Mouse (Mus musculus) embryonic facial prominence, embryonic 11.5 days (tissue): ENCODE data around the gene Slc16a6. TPM values are rescaled to one million over a fixed set of nuclear protein-coding genes. Genes with fewer than 3 reads are reported as not detected.

Experiments used
- ATAC-seq: fragments of 200-750 bp; cut with Nextera tagmentation; replicated peaks from 2 replicates; pipeline ENCODE4 v1.8.0; 2017; ENCODE audit warnings: low read depth; ENCODE audit not compliant: insufficient number of reproducible peaks, low FRiP score, low TSS enrichment
- DNase-seq: peaks from one replicate; pipeline ENCODE4 v3.0.0-alpha.2; 2015; ENCODE audit warnings: low spot score
- H3K27ac ChIP-seq: fragments of 300-500 bp; sonication (generic); replicated peaks from 2 replicates; pipeline ENCODE4 v1.5.1; 2014; ENCODE audit warnings: mild to moderate bottlenecking, low read depth, low read length, control low read depth
- H3K27me3 ChIP-seq: fragments of 300-500 bp; sonication (generic); 2 replicates; pipeline ENCODE4 v1.6.1; 2014; ENCODE audit warnings: mild to moderate bottlenecking, low read length, moderate library complexity, mixed read lengths; ENCODE audit not compliant: control insufficient read depth, insufficient read depth
- H3K36me3 ChIP-seq: fragments of 300-500 bp; sonication (generic); replicated peaks from 2 replicates; pipeline ENCODE4 v1.6.1; 2014; ENCODE audit warnings: low read depth, mild to moderate bottlenecking, low read length, moderate library complexity, mixed read lengths; ENCODE audit not compliant: control insufficient read depth, insufficient read depth
- H3K4me1 ChIP-seq: fragments of 300-500 bp; sonication (generic); 2 replicates; pipeline ENCODE4 v1.6.1; 2014; ENCODE audit warnings: low read length, mixed read lengths; ENCODE audit not compliant: control insufficient read depth, insufficient read depth
- H3K4me2 ChIP-seq: fragments of 300-500 bp; sonication (generic); 2 replicates; pipeline ENCODE4 v1.6.1; 2014; ENCODE audit warnings: low read depth, mild to moderate bottlenecking, control low read depth, low read length, moderate library complexity
- H3K4me3 ChIP-seq: fragments of 300-500 bp; sonication (generic); 2 replicates; pipeline ENCODE4 v1.5.1; 2014; ENCODE audit warnings: low read depth, low read length, control low read depth
- H3K9ac ChIP-seq: fragments of 300-500 bp; sonication (generic); replicated peaks from 2 replicates; pipeline ENCODE4 v1.6.1; 2014; ENCODE audit warnings: mild to moderate bottlenecking, control low read depth, low read length
- H3K9me3 ChIP-seq: fragments of 300-500 bp; sonication (generic); replicated peaks from 2 replicates; pipeline ENCODE4 v1.6.1; 2016; ENCODE audit warnings: mild to moderate bottlenecking, low read length, inconsistent platforms, mixed read lengths; ENCODE audit not compliant: control insufficient read depth
- WGBS: fragments of 180-500 bp; shearing (Covaris S2); extraction: QIAGEN DNeasy Blood & Tissue Kit; methylation state at CpG from one replicate; pipeline ENCODE4 v1.1.7; 2014; 5-methylcytosine and 5-hydroxymethylcytosine counted together
- polyA plus RNA-seq: library from polyadenylated mRNA; unstranded; fragments of >200 nt; fragmentation: Nextera tagmentation; extraction: Ambion mirVana; gene quantifications from 2 replicates; pipeline ENCODE4 v1.2.1, GENCODE M21; 2014

Slc16a6 gene
- polyA plus RNA-seq, 1 experiment from 2014 or later = 3.3 TPM

DNA sequence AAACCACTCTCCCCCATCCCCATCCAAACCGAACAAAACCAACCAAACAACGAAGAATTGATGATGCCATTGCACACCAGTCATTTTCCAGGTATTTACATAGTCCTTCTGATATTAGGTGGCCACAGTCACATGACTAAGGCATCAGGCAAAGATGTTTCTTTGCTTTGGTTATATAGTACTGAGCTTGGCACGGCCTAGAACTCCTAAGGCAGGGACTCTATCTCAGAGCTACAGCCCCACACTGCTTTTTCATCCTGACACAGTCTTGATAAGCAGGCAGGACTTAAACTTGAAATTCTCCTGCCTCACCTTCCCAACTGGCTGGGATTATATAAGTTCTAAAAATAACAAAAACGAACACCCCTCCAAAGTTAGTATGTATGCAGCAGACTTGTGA is 8.3 kb downstream of the Slc16a6 start:
- no peaks in the 10 kb centered on the region for H3K27me3 ChIP-seq
- ATAC-seq (no peak), DNase-seq (no peak)
- H3K27ac ChIP-seq = no peak overlapping the region
- H3K4me3 ChIP-seq = no peak overlapping the region
- H3K9ac ChIP-seq = no peak overlapping the region
- no peak overlapping the region for H3K4me2 ChIP-seq
- WGBS = 93% methylated on average over 4 of the region's 4 CpGs
- H3K9me3 ChIP-seq = no peaks in the 10 kb centered on the region
- no peaks in the 10 kb centered on the region for H3K4me1 ChIP-seq
- no peaks in the 10 kb centered on the region for H3K36me3 ChIP-seq

DNA sequence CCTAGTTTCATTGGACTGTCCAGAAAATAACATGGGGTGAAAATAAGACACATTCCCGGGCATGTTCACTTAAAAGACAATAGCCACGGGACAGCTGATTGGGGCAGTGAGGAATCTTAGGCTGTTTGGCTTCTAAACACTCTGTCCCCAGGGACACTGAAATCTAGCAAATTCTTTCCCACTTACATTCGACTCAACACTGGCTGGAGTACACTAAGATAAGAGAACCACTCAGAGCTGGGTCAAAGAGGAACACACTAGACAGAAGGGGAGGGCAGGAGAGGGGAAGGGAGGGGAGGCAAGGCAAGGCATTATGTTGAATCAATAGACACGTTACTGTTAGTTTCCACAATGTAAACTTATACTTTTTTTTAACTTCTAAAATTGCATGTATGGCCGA is 12.8 kb downstream of the Slc16a6 start:
- no peaks in the 10 kb centered on the region for H3K36me3 ChIP-seq
- DNase-seq = no peak
- no peak overlapping the region for H3K4me3 ChIP-seq
- H3K9me3 ChIP-seq = no peaks in the 10 kb centered on the region
- no peak overlapping the region for H3K27ac ChIP-seq
- ATAC-seq = no peak
- H3K9ac ChIP-seq = no peak overlapping the region
- 73% methylated on average over 5 of the region's 5 CpGs for WGBS
- H3K4me1 ChIP-seq = no peaks in the 10 kb centered on the region
- H3K27me3 ChIP-seq = no peaks in the 10 kb centered on the region
- no peak overlapping the region for H3K4me2 ChIP-seq

GRCm38 (mm10) chr11:109458165-109458564 is 15.2 kb downstream of the Slc16a6 start:
- ATAC-seq (no peak), DNase-seq (no peak)
- 92% methylated on average over 11 of the region's 11 CpGs for WGBS
- Histone ChIP-seq H3K4me1 (no peaks in the 10 kb centered on the region), H3K9me3 (no peaks in the 10 kb centered on the region), H3K9ac (no peak overlapping the region), H3K27ac (no peak overlapping the region), H3K36me3 (no peaks in the 10 kb centered on the region), H3K4me3 (no peak overlapping the region), H3K27me3 (no peaks in the 10 kb centered on the region), H3K4me2 (no peak overlapping the region)

DNA sequence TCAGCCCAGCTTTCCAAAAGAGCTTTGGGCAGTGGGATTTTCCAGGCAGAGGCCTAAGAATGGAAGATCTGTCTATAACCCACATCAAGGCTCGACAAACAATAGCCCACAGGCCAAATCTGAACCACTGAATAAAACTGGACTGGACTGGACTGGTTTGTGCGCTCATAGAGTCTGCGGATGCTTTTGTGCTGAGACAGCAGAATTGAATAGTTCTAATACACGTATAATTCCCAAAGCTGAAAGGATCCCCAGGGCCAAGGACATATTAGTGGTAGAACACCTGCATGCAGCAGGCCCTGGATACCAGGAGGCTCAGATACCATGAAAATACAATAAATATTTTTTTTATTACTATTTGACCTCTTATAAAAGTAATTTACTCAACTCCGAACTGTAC is 17.1 kb downstream of the Slc16a6 start:
- H3K9ac ChIP-seq = no peak overlapping the region
- ATAC-seq (no peak), DNase-seq (no peak)
- H3K4me2 ChIP-seq = no peak overlapping the region
- no peaks in the 10 kb centered on the region for H3K4me1 ChIP-seq
- no peak overlapping the region for H3K27ac ChIP-seq
- H3K9me3 ChIP-seq = no peaks in the 10 kb centered on the region
- 90% methylated on average over 5 of the region's 5 CpGs for WGBS
- no peaks in the 10 kb centered on the region for H3K27me3 ChIP-seq
- H3K4me3 ChIP-seq = no peak overlapping the region
- H3K36me3 ChIP-seq = no peaks in the 10 kb centered on the region

GRCm38 (mm10) chr11:109451169-109451568 is 22.2 kb downstream of the Slc16a6 start:
- 82% methylated on average over 11 of the region's 11 CpGs for WGBS
- no peaks in the 10 kb centered on the region for H3K4me1 ChIP-seq
- no peak overlapping the region for H3K27ac ChIP-seq
- no peaks in the 10 kb centered on the region for H3K36me3 ChIP-seq
- no peak overlapping the region for H3K4me2 ChIP-seq
- no peaks in the 10 kb centered on the region for H3K9me3 ChIP-seq
- no peak overlapping the region for H3K4me3 ChIP-seq
- no peaks in the 10 kb centered on the region for H3K27me3 ChIP-seq
- H3K9ac ChIP-seq = no peak overlapping the region
- ATAC-seq (no peak), DNase-seq (no peak)

GRCm38 (mm10) chr11:109445438-109446035 is 27.9 kb downstream of the Slc16a6 start:
- Histone ChIP-seq H3K27ac (no peak overlapping the region), H3K4me2 (no peak overlapping the region), H3K36me3 (no peaks in the 10 kb centered on the region), H3K27me3 (0 out of 2 replicates have a peak, but pooled peaks cover 3% of the 10 kb centered on the region), H3K9ac (no peak overlapping the region), H3K9me3 (no peaks in the 10 kb centered on the region), H3K4me3 (no peak overlapping the region), H3K4me1 (no peaks in the 10 kb centered on the region)
- ATAC-seq (no peak), DNase-seq (peak; percentile 79)
- 54% methylated on average over 13 of the region's 13 CpGs for WGBS

- H3K4me2 ChIP-seq = no peak overlapping the region
- H3K4me1 ChIP-seq = peaks cover 6% of the 10 kb centered on the region; the same call in 1 of the 2 replicates
- DNase-seq (peak; percentile 61), ATAC-seq (no peak)
- H3K9me3 ChIP-seq = no peaks in the 10 kb centered on the region
- 53% methylated on average over 7 of the region's 7 CpGs for WGBS
- no peak overlapping the region for H3K9ac ChIP-seq
- H3K27ac ChIP-seq = no peak overlapping the region
- H3K4me3 ChIP-seq = no peak overlapping the region
- H3K27me3 ChIP-seq = 0 out of 2 replicates have a peak, but pooled peaks cover 3% of the 10 kb centered on the region
- H3K36me3 ChIP-seq = no peaks in the 10 kb centered on the region
Observed at GRCm38 (mm10) chr11:109444600-109444999, 28.8 kb downstream of the Slc16a6 start.

- Histone ChIP-seq H3K4me2 (no peak overlapping the region), H3K4me3 (no peak overlapping the region), H3K9ac (no peak overlapping the region), H3K36me3 (no peaks in the 10 kb centered on the region), H3K9me3 (no peaks in the 10 kb centered on the region), H3K4me1 (peaks cover 6% of the 10 kb centered on the region; the same call in 1 of the 2 replicates), H3K27ac (no peak overlapping the region), H3K27me3 (0 out of 2 replicates have a peak, but pooled peaks cover 3% of the 10 kb centered on the region)
- DNase-seq = no peak
- no peak for ATAC-seq
- WGBS = 92% methylated on average over 8 of the region's 8 CpGs
Observed at GRCm38 (mm10) chr11:109443468-109444263, 29.7 kb downstream of the Slc16a6 start.
